Mouse (Mus musculus): ENCODE results near the gene Gatm. TPM values are rescaled to one million over a fixed set of nuclear protein-coding genes. Genes with fewer than 3 reads are reported as not detected.
A peak's percentile ranks its signal among the peaks of the same experiment; 100 is the strongest.

The Gatm gene
- polyA plus RNA-seq, 1 experiment from 2014 or later: 19.0 TPM

GRCm38 (mm10) chr2:122571326-122571725 lies 39.8 kb downstream of the Gatm start:
- ATAC-seq (ENCODE audit: insufficient number of reproducible peaks, insufficient read depth, low FRiP score, low read depth): no peak
- H3K9me3 ChIP-seq (ENCODE audit: control insufficient read depth, low read length): no peaks in the 10 kb centered on the region
- no peak overlapping the region for H3K9ac ChIP-seq (ENCODE audit: low read length)
- H3K27me3 ChIP-seq (ENCODE audit: control insufficient read depth, insufficient read depth, low read length): no peaks in the 10 kb centered on the region
- 67% methylated on average over 4 of the region's 4 CpGs for WGBS
- no peak overlapping the region for H3K4me2 ChIP-seq (ENCODE audit: low read length)
- H3K4me3 ChIP-seq (ENCODE audit: control insufficient read depth in 1 of 2, insufficient read depth in 1 of 2, low read depth in 1 of 2, low read length in 2 of 2): no peak overlapping the region
- no peak overlapping the region for H3K27ac ChIP-seq (replicated peaks in 1 of 2; ENCODE audit: control insufficient read depth in 1 of 2, insufficient read depth in 1 of 2, low read depth in 2 of 2, low read length in 2 of 2)
- H3K4me1 ChIP-seq (ENCODE audit: control insufficient read depth in 2 of 2, insufficient read depth in 2 of 2, low read length in 2 of 2): peaks cover 6 to 13% of the 10 kb centered on the region in 2 experiments; a peak in 3 of 4 replicates
- no peaks in the 10 kb centered on the region for H3K36me3 ChIP-seq (ENCODE audit: control insufficient read depth, insufficient read depth, low read length)

- peaks cover under 1 to 4% of the 10 kb centered on the region in 2 experiments; a peak in 2 of 4 replicates for H3K4me1 ChIP-seq (ENCODE audit: control insufficient read depth in 2 of 2, insufficient read depth in 2 of 2, low read length in 2 of 2)
- ATAC-seq (ENCODE audit: insufficient number of reproducible peaks, insufficient read depth, low FRiP score, low read depth): no peak
- no peak overlapping the region for H3K9ac ChIP-seq (ENCODE audit: low read length)
- H3K4me3 ChIP-seq (ENCODE audit: control insufficient read depth in 1 of 2, insufficient read depth in 1 of 2, low read depth in 1 of 2, low read length in 2 of 2): no peak overlapping the region
- WGBS: 66% methylated on average over 4 of the region's 4 CpGs
- H3K36me3 ChIP-seq (ENCODE audit: control insufficient read depth, insufficient read depth, low read length): no peaks in the 10 kb centered on the region
- no peak overlapping the region for H3K27ac ChIP-seq (replicated peaks in 1 of 2; ENCODE audit: control insufficient read depth in 1 of 2, insufficient read depth in 1 of 2, low read depth in 2 of 2, low read length in 2 of 2)
- no peaks in the 10 kb centered on the region for H3K27me3 ChIP-seq (ENCODE audit: control insufficient read depth, insufficient read depth, low read length)
- H3K9me3 ChIP-seq (ENCODE audit: control insufficient read depth, low read length): no peaks in the 10 kb centered on the region
- H3K4me2 ChIP-seq (ENCODE audit: low read length): no peak overlapping the region
These were observed 40.7 kb downstream of the Gatm start for GRCm38 (mm10) chr2:122570430-122570829.

GRCm38 (mm10) chr2:122569439-122569838 lies 41.7 kb downstream of the Gatm start:
- Histone ChIP-seq H3K9me3 (ENCODE audit: control insufficient read depth, low read length) (no peaks in the 10 kb centered on the region), H3K4me2 (ENCODE audit: low read length) (no peak overlapping the region), H3K27ac (replicated peaks in 1 of 2; ENCODE audit: control insufficient read depth in 1 of 2, insufficient read depth in 1 of 2, low read depth in 2 of 2, low read length in 2 of 2) (no peak overlapping the region), H3K36me3 (ENCODE audit: control insufficient read depth, insufficient read depth, low read length) (no peaks in the 10 kb centered on the region), H3K9ac (ENCODE audit: low read length) (no peak overlapping the region), H3K27me3 (ENCODE audit: control insufficient read depth, insufficient read depth, low read length) (no peaks in the 10 kb centered on the region), H3K4me3 (ENCODE audit: control insufficient read depth in 1 of 2, insufficient read depth in 1 of 2, low read depth in 1 of 2, low read length in 2 of 2) (no peak overlapping the region), H3K4me1 (ENCODE audit: control insufficient read depth in 2 of 2, insufficient read depth in 2 of 2, low read length in 2 of 2) (no peaks in the 10 kb centered on the region)
- 10% methylated on average over 3 of the region's 3 CpGs for WGBS
- no peak for ATAC-seq (ENCODE audit: insufficient number of reproducible peaks, insufficient read depth, low FRiP score, low read depth)

GRCm38 (mm10) chr2:122562251-122562650 lies 48.9 kb downstream of the Gatm start:
- no peaks in the 10 kb centered on the region for H3K27me3 ChIP-seq (ENCODE audit: control insufficient read depth, insufficient read depth, low read length)
- H3K4me3 ChIP-seq (ENCODE audit: control insufficient read depth in 1 of 2, insufficient read depth in 1 of 2, low read depth in 1 of 2, low read length in 2 of 2): no peak overlapping the region
- no peak for ATAC-seq (ENCODE audit: insufficient number of reproducible peaks, insufficient read depth, low FRiP score, low read depth)
- no peak overlapping the region for H3K9ac ChIP-seq (ENCODE audit: low read length)
- no peak overlapping the region for H3K27ac ChIP-seq (replicated peaks in 1 of 2; ENCODE audit: control insufficient read depth in 1 of 2, insufficient read depth in 1 of 2, low read depth in 2 of 2, low read length in 2 of 2)
- H3K4me2 ChIP-seq (ENCODE audit: low read length): no peak overlapping the region
- no peaks in the 10 kb centered on the region for H3K9me3 ChIP-seq (ENCODE audit: control insufficient read depth, low read length)
- H3K4me1 ChIP-seq (ENCODE audit: control insufficient read depth in 2 of 2, insufficient read depth in 2 of 2, low read length in 2 of 2): no peaks in the 10 kb centered on the region
- no peaks in the 10 kb centered on the region for H3K36me3 ChIP-seq (ENCODE audit: control insufficient read depth, insufficient read depth, low read length)
- WGBS: 89% methylated on average over 1 of the region's 1 CpGs

GRCm38 (mm10) chr2:122561221-122561620 lies 49.9 kb downstream of the Gatm start:
- H3K36me3 ChIP-seq (ENCODE audit: control insufficient read depth, insufficient read depth, low read length): no peaks in the 10 kb centered on the region
- H3K27me3 ChIP-seq (ENCODE audit: control insufficient read depth, insufficient read depth, low read length): no peaks in the 10 kb centered on the region
- H3K4me2 ChIP-seq (ENCODE audit: low read length): no peak overlapping the region
- H3K27ac ChIP-seq (replicated peaks in 1 of 2; ENCODE audit: control insufficient read depth in 1 of 2, insufficient read depth in 1 of 2, low read depth in 2 of 2, low read length in 2 of 2): no peak overlapping the region
- no peaks in the 10 kb centered on the region for H3K9me3 ChIP-seq (ENCODE audit: control insufficient read depth, low read length)
- H3K4me3 ChIP-seq (ENCODE audit: control insufficient read depth in 1 of 2, insufficient read depth in 1 of 2, low read depth in 1 of 2, low read length in 2 of 2): no peak overlapping the region
- no peaks in the 10 kb centered on the region for H3K4me1 ChIP-seq (ENCODE audit: control insufficient read depth in 2 of 2, insufficient read depth in 2 of 2, low read length in 2 of 2)
- no peak for ATAC-seq (ENCODE audit: insufficient number of reproducible peaks, insufficient read depth, low FRiP score, low read depth)
- WGBS: 82% methylated on average over 5 of the region's 5 CpGs
- no peak overlapping the region for H3K9ac ChIP-seq (ENCODE audit: low read length)

- H3K4me1 ChIP-seq (ENCODE audit: control insufficient read depth in 2 of 2, insufficient read depth in 2 of 2, low read length in 2 of 2): no peaks in the 10 kb centered on the region
- no peak overlapping the region for H3K9ac ChIP-seq (ENCODE audit: low read length)
- no peaks in the 10 kb centered on the region for H3K36me3 ChIP-seq (ENCODE audit: control insufficient read depth, insufficient read depth, low read length)
- H3K27me3 ChIP-seq (ENCODE audit: control insufficient read depth, insufficient read depth, low read length): no peaks in the 10 kb centered on the region
- H3K9me3 ChIP-seq (ENCODE audit: control insufficient read depth, low read length): no peaks in the 10 kb centered on the region
- 35% methylated on average over 2 of the region's 2 CpGs for WGBS
- H3K4me2 ChIP-seq (ENCODE audit: low read length): no peak overlapping the region
- no peak for ATAC-seq (ENCODE audit: insufficient number of reproducible peaks, insufficient read depth, low FRiP score, low read depth)
- no peak overlapping the region for H3K4me3 ChIP-seq (ENCODE audit: control insufficient read depth in 1 of 2, insufficient read depth in 1 of 2, low read depth in 1 of 2, low read length in 2 of 2)
- no peak overlapping the region for H3K27ac ChIP-seq (replicated peaks in 1 of 2; ENCODE audit: control insufficient read depth in 1 of 2, insufficient read depth in 1 of 2, low read depth in 2 of 2, low read length in 2 of 2)
These were observed 52.8 kb downstream of the Gatm start for GRCm38 (mm10) chr2:122558317-122558716.

MicroRNAs encoded within 50 kb of the gene (microRNA counts, 519-probe panel; counts per million panel counts)
- 322 counts per million, percentile 70 among the panel's probes with 10 or more counts for microRNA mmu-miR-147

Small RNA genes within 50 kb of the gene (microRNA-seq; reads per million reads assigned to microRNA genes)
- gene Mir147: 3.6 reads per million, percentile 9 among the genes with 10 or more reads in this experiment

Other genes with a start within 250 kb of the Gatm start
- gene Shf, start 242.1 kb downstream of the Gatm start, polyA plus RNA-seq (2014; fragmentation: Nextera tagmentation; extraction: Ambion mirVana): 3.6 TPM in 2 replicates
- gene Slc28a2, start 184.8 kb downstream of the Gatm start, polyA plus RNA-seq (2014; fragmentation: Nextera tagmentation; extraction: Ambion mirVana): 0.47 and 0.58 TPM in 2 replicates
- gene Gm14085, start 126.4 kb downstream of the Gatm start, polyA plus RNA-seq (2014; fragmentation: Nextera tagmentation; extraction: Ambion mirVana): not detected in 2 replicates
- gene AA467197, start 25.7 kb upstream of the Gatm start, polyA plus RNA-seq (2014; fragmentation: Nextera tagmentation; extraction: Ambion mirVana): not detected in 2 replicates
- gene Slc30a4, start 91.4 kb upstream of the Gatm start, polyA plus RNA-seq (2014; fragmentation: Nextera tagmentation; extraction: Ambion mirVana): 10.4 and 10.9 TPM in 2 replicates
- 31.3 and 33.5 TPM in 2 replicates for gene Bloc1s6, start 127.2 kb upstream of the Gatm start, polyA plus RNA-seq (2014; fragmentation: Nextera tagmentation; extraction: Ambion mirVana)
- gene Sqor, start 153.9 kb upstream of the Gatm start, polyA plus RNA-seq (2014; fragmentation: Nextera tagmentation; extraction: Ambion mirVana): 7.5 and 8.3 TPM in 2 replicates

Measured in heart, embryonic 14.5 days (tissue).